Mouse (Mus musculus) lung, adult 2 months (tissue): ENCODE measurements around the gene Zfp90. TPM values are rescaled to one million over a fixed set of nuclear protein-coding genes. Genes with fewer than 3 reads are reported as not detected.
A peak's percentile ranks its signal among the peaks of the same experiment; 100 is the strongest.

Source experiments
- DNase-seq: peaks from one replicate; pipeline ENCODE4 v3.0.0; 2022
- H3K4me1 ChIP-seq: fragments of 200-500 bp; 2 replicates; pipeline ENCODE4 v1.6.1; 2011; ENCODE audit warnings: low read length; ENCODE audit not compliant: control insufficient read depth, insufficient read depth
- H3K4me3 ChIP-seq: fragments of 200-500 bp; replicated peaks from 2 replicates; pipeline ENCODE3; 2011; ENCODE audit warnings: low read depth, mild to moderate bottlenecking, control low read depth, low read length; ENCODE audit errors: extremely low read depth
- CTCF ChIP-seq: fragments of 200-500 bp; IDR thresholded peaks from 2 replicates; pipeline ENCODE4 v1.5.1; 2011; ENCODE audit warnings: mild to moderate bottlenecking, low read length, control low read depth; ENCODE audit not compliant: insufficient read depth
- POLR2A ChIP-seq: fragments of 200-500 bp; IDR thresholded peaks from 2 replicates; pipeline ENCODE4 v1.6.1; 2011; ENCODE audit warnings: low read depth, mild to moderate bottlenecking, control low read depth, low read length, borderline replicate concordance; ENCODE audit errors: extremely low read depth
- WGBS: fragments of 180-500 bp; shearing (Covaris S2); methylation state at CpG from one replicate; pipeline ENCODE4 v1.1.7; 2018; 5-methylcytosine and 5-hydroxymethylcytosine counted together
- polyA plus RNA-seq: library from polyadenylated mRNA; depleted of rRNA; stranded (reverse); fragments of >200 nt; gene quantifications from 2 replicates; pipeline ENCODE4 v1.2.3, GENCODE M21; 2012

The Zfp90 gene
- polyA plus RNA-seq, 1 experiment: 2.7 TPM

GRCm38 (mm10) chr8:106394493-106394892, 20.6 kb upstream of the Zfp90 start:
- Histone ChIP-seq H3K4me1 (no peaks in the 10 kb centered on the region; the same call in 1 of the 2 replicates), H3K4me3 (no peak overlapping the region)
- WGBS: 37% methylated on average over 4 of the region's 4 CpGs
- DNase-seq: peak; percentile 10
- no peak for TF ChIP-seq POLR2A
- no peak for TF ChIP-seq CTCF

- peak; percentile 16 for DNase-seq
- Histone ChIP-seq H3K4me1 (no peaks in the 10 kb centered on the region; the same call in 1 of the 2 replicates), H3K4me3 (no peak overlapping the region)
- TF ChIP-seq CTCF (no peak), POLR2A (no peak)
- WGBS: 16% methylated on average over 8 of the region's 8 CpGs
Observed at GRCm38 (mm10) chr8:106399694-106400093, 15.4 kb upstream of the Zfp90 start.

GRCm38 (mm10) chr8:106400181-106400580, 14.9 kb upstream of the Zfp90 start:
- Histone ChIP-seq H3K4me3 (no peak overlapping the region), H3K4me1 (no peaks in the 10 kb centered on the region)
- TF ChIP-seq POLR2A (no peak), CTCF (no peak)
- no peak for DNase-seq
- 42% methylated on average over 5 of the region's 5 CpGs for WGBS

- WGBS: 26% methylated on average over 12 of the region's 12 CpGs
- H3K4me1 ChIP-seq: no peaks in the 10 kb centered on the region
- DNase-seq: peak; percentile 50
- TF ChIP-seq POLR2A (no peak), CTCF (peak; percentile 50)
- H3K4me3 ChIP-seq: no peak overlapping the region
Observed at GRCm38 (mm10) chr8:106403246-106403933, 11.7 kb upstream of the Zfp90 start.

GRCm38 (mm10) chr8:106404825-106405224, 10.3 kb upstream of the Zfp90 start:
- 35% methylated on average over 3 of the region's 3 CpGs for WGBS
- Histone ChIP-seq H3K4me3 (no peak overlapping the region), H3K4me1 (no peaks in the 10 kb centered on the region)
- TF ChIP-seq CTCF: no peak
- TF ChIP-seq POLR2A: no peak
- no peak for DNase-seq

- no peaks in the 10 kb centered on the region for H3K4me1 ChIP-seq
- no peak for DNase-seq
- WGBS: 42% methylated on average over 16 of the region's 16 CpGs
- no peak overlapping the region for H3K4me3 ChIP-seq
- no peak for TF ChIP-seq POLR2A
- TF ChIP-seq CTCF: no peak
Observed at GRCm38 (mm10) chr8:106405810-106406209, 9.3 kb upstream of the Zfp90 start.

- 44% methylated on average over 7 of the region's 7 CpGs for WGBS
- H3K4me1 ChIP-seq: no peaks in the 10 kb centered on the region
- H3K4me3 ChIP-seq: no peak overlapping the region
- DNase-seq: no peak
- no peak for TF ChIP-seq POLR2A
Observed at GRCm38 (mm10) chr8:106410055-106410454, 5.1 kb upstream of the Zfp90 start.

GRCm38 (mm10) chr8:106410564-106410963, 4.6 kb upstream of the Zfp90 start:
- 78% methylated on average over 7 of the region's 7 CpGs for WGBS
- Histone ChIP-seq H3K4me3 (no peak overlapping the region), H3K4me1 (no peaks in the 10 kb centered on the region)
- no peak for TF ChIP-seq CTCF
- TF ChIP-seq POLR2A: no peak
- no peak for DNase-seq

GRCm38 (mm10) chr8:106411783-106412451, 3.2 kb upstream of the Zfp90 start:
- Histone ChIP-seq H3K4me1 (no peaks in the 10 kb centered on the region), H3K4me3 (no peak overlapping the region)
- peak; percentile 54 for DNase-seq
- TF ChIP-seq CTCF: peak; percentile 92
- TF ChIP-seq POLR2A: no peak
- WGBS: 13% methylated on average over 14 of the region's 14 CpGs

- no peak for DNase-seq
- Histone ChIP-seq H3K4me3 (no peak overlapping the region), H3K4me1 (no peaks in the 10 kb centered on the region)
- WGBS: 98% methylated on average over 5 of the region's 5 CpGs
- TF ChIP-seq CTCF: no peak
- no peak for TF ChIP-seq POLR2A
Observed at GRCm38 (mm10) chr8:106417692-106418091, 2.6 kb downstream of the Zfp90 start.
